Mouse (Mus musculus): Measurements from ENCODE around the gene Tmeff1. TPM values are rescaled to one million over a fixed set of nuclear protein-coding genes. Genes with fewer than 3 reads are reported as not detected.

Gene Tmeff1
- polyA plus RNA-seq, 1 experiment = 335 TPM

GRCm38 (mm10) chr4:48625836-48626235, 40.9 kb downstream of the Tmeff1 start:
- no peak for DNase-seq (ENCODE audit: low read depth)
- TF ChIP-seq POLR2A (IDR thresholded peaks at IDR 0.05; ENCODE audit: borderline replicate concordance, extremely low read depth, insufficient read depth, insufficient read length, poor library complexity, severe bottlenecking) (no peak), CTCF (IDR thresholded peaks at IDR 0.05; ENCODE audit: borderline replicate concordance, extremely low read depth, insufficient read depth, insufficient read length) (no peak)

- DNase-seq (ENCODE audit: low read depth) = peak; percentile 87
- TF ChIP-seq POLR2A (IDR thresholded peaks at IDR 0.05; ENCODE audit: borderline replicate concordance, extremely low read depth, insufficient read depth, insufficient read length, poor library complexity, severe bottlenecking) (no peak), CTCF (IDR thresholded peaks at IDR 0.05; ENCODE audit: borderline replicate concordance, extremely low read depth, insufficient read depth, insufficient read length) (no peak)
Observed at GRCm38 (mm10) chr4:48629445-48629844, 44.5 kb downstream of the Tmeff1 start.

GRCm38 (mm10) chr4:48633529-48633928, 48.6 kb downstream of the Tmeff1 start:
- TF ChIP-seq CTCF (IDR thresholded peaks at IDR 0.05; ENCODE audit: borderline replicate concordance, extremely low read depth, insufficient read depth, insufficient read length) = no peak

GRCm38 (mm10) chr4:48634058-48634457, 49.1 kb downstream of the Tmeff1 start:
- peak; percentile 52; the same call in 1 of the 2 replicates for TF ChIP-seq CTCF (IDR thresholded peaks at IDR 0.05; ENCODE audit: borderline replicate concordance, extremely low read depth, insufficient read depth, insufficient read length)
- TF ChIP-seq POLR2A (IDR thresholded peaks at IDR 0.05; ENCODE audit: borderline replicate concordance, extremely low read depth, insufficient read depth, insufficient read length, poor library complexity, severe bottlenecking) = no peak
- no peak for DNase-seq (ENCODE audit: low read depth)

More at GRCm38 (mm10) chr4:48633529-48633928, 48.6 kb downstream of the Tmeff1 start:
- DNase-seq (ENCODE audit: low read depth) = no peak

- no peak for DNase-seq (ENCODE audit: low read depth)
- TF ChIP-seq POLR2A (IDR thresholded peaks at IDR 0.05; ENCODE audit: borderline replicate concordance, extremely low read depth, insufficient read depth, insufficient read length, poor library complexity, severe bottlenecking) (no peak), CTCF (IDR thresholded peaks at IDR 0.05; ENCODE audit: borderline replicate concordance, extremely low read depth, insufficient read depth, insufficient read length) (no peak)
Observed at GRCm38 (mm10) chr4:48636831-48637230, 51.9 kb downstream of the Tmeff1 start.

- DNase-seq (ENCODE audit: low read depth) = no peak
Observed at GRCm38 (mm10) chr4:48638132-48638531, 53.2 kb downstream of the Tmeff1 start.

GRCm38 (mm10) chr4:48639503-48639902, 54.5 kb downstream of the Tmeff1 start:
- no peak for DNase-seq (ENCODE audit: low read depth)
- TF ChIP-seq POLR2A (IDR thresholded peaks at IDR 0.05; ENCODE audit: borderline replicate concordance, extremely low read depth, insufficient read depth, insufficient read length, poor library complexity, severe bottlenecking) = no peak
- TF ChIP-seq CTCF (IDR thresholded peaks at IDR 0.05; ENCODE audit: borderline replicate concordance, extremely low read depth, insufficient read depth, insufficient read length) = no peak

More at GRCm38 (mm10) chr4:48638132-48638531, 53.2 kb downstream of the Tmeff1 start:
- no peak for TF ChIP-seq POLR2A (IDR thresholded peaks at IDR 0.05; ENCODE audit: borderline replicate concordance, extremely low read depth, insufficient read depth, insufficient read length, poor library complexity, severe bottlenecking)
- TF ChIP-seq CTCF (IDR thresholded peaks at IDR 0.05; ENCODE audit: borderline replicate concordance, extremely low read depth, insufficient read depth, insufficient read length) = no peak

GRCm38 (mm10) chr4:48643801-48644200, 58.8 kb downstream of the Tmeff1 start:
- TF ChIP-seq CTCF (IDR thresholded peaks at IDR 0.05; ENCODE audit: borderline replicate concordance, extremely low read depth, insufficient read depth, insufficient read length) (no peak), POLR2A (IDR thresholded peaks at IDR 0.05; ENCODE audit: borderline replicate concordance, extremely low read depth, insufficient read depth, insufficient read length, poor library complexity, severe bottlenecking) (no peak)
- no peak for DNase-seq (ENCODE audit: low read depth)

- TF ChIP-seq CTCF (IDR thresholded peaks at IDR 0.05; ENCODE audit: borderline replicate concordance, extremely low read depth, insufficient read depth, insufficient read length) (no peak), POLR2A (IDR thresholded peaks at IDR 0.05; ENCODE audit: borderline replicate concordance, extremely low read depth, insufficient read depth, insufficient read length, poor library complexity, severe bottlenecking) (no peak)
- DNase-seq (ENCODE audit: low read depth) = peak; percentile 33
Observed at GRCm38 (mm10) chr4:48646143-48646542, 61.2 kb downstream of the Tmeff1 start.

GRCm38 (mm10) chr4:48650617-48651360, 65.8 kb downstream of the Tmeff1 start:
- TF ChIP-seq POLR2A (IDR thresholded peaks at IDR 0.05; ENCODE audit: borderline replicate concordance, extremely low read depth, insufficient read depth, insufficient read length, poor library complexity, severe bottlenecking) (no peak), CTCF (IDR thresholded peaks at IDR 0.05; ENCODE audit: borderline replicate concordance, extremely low read depth, insufficient read depth, insufficient read length) (no peak)

GRCm38 (mm10) chr4:48654118-48654517, 69.1 kb downstream of the Tmeff1 start:
- TF ChIP-seq POLR2A (IDR thresholded peaks at IDR 0.05; ENCODE audit: borderline replicate concordance, extremely low read depth, insufficient read depth, insufficient read length, poor library complexity, severe bottlenecking) = no peak
- no peak for TF ChIP-seq CTCF (IDR thresholded peaks at IDR 0.05; ENCODE audit: borderline replicate concordance, extremely low read depth, insufficient read depth, insufficient read length)
- DNase-seq (ENCODE audit: low read depth) = no peak

More at GRCm38 (mm10) chr4:48650617-48651360, 65.8 kb downstream of the Tmeff1 start:
- no peak for DNase-seq (ENCODE audit: low read depth)

GRCm38 (mm10) chr4:48656530-48656929, 71.6 kb downstream of the Tmeff1 start:
- TF ChIP-seq POLR2A (IDR thresholded peaks at IDR 0.05; ENCODE audit: borderline replicate concordance, extremely low read depth, insufficient read depth, insufficient read length, poor library complexity, severe bottlenecking) (no peak), CTCF (IDR thresholded peaks at IDR 0.05; ENCODE audit: borderline replicate concordance, extremely low read depth, insufficient read depth, insufficient read length) (no peak)
- DNase-seq (ENCODE audit: low read depth) = no peak

Data from brain, embryonic 14.5 days (tissue).